Mouse (Mus musculus): ENCODE data around the gene Kcnip1. TPM values are rescaled to one million over a fixed set of nuclear protein-coding genes. Genes with fewer than 3 reads are reported as not detected.

Kcnip1 gene
- polyA plus RNA-seq, 2 experiments: 0.10 to 0.25 TPM

GRCm38 (mm10) chr11:33607784-33608183, 385.2 kb downstream of the Kcnip1 start:
- Histone ChIP-seq H3K27me3 (ENCODE audit: control insufficient read depth, insufficient read depth, low read length) (no peaks in the 10 kb centered on the region), H3K9ac (replicated peaks) (no peak overlapping the region), H3K4me2 (ENCODE audit: low read depth) (no peak overlapping the region), H3K9me3 (ENCODE audit: control insufficient read depth, low read length) (no peaks in the 10 kb centered on the region), H3K4me3 (ENCODE audit: insufficient read depth in 1 of 2, low read depth in 2 of 2, low read length in 2 of 2) (no peak overlapping the region), H3K4me1 (replicated peaks; ENCODE audit: control insufficient read depth in 2 of 2, insufficient read depth in 2 of 2, low read length in 1 of 2) (no peaks in the 10 kb centered on the region), H3K27ac (no peak overlapping the region), H3K36me3 (replicated peaks; ENCODE audit: control insufficient read depth, insufficient read depth, low read depth) (no peaks in the 10 kb centered on the region)
- ATAC-seq (ENCODE audit: insufficient read depth) (no peak), DNase-seq (ENCODE audit: low read depth in 3 of 3, low spot score in 3 of 3) (no peak)
- 34% methylated on average over 3 of the region's 3 CpGs for WGBS (ENCODE audit: insufficient replicate concordance)
- TF ChIP-seq CTCF (IDR thresholded peaks at IDR 0.05; ENCODE audit: low read depth): no peak
- no peak for TF ChIP-seq EP300 (IDR thresholded peaks at IDR 0.05; ENCODE audit: low read depth)

GRCm38 (mm10) chr11:33603174-33603573, 389.8 kb downstream of the Kcnip1 start:
- ATAC-seq (ENCODE audit: insufficient read depth): no peak
- 58% methylated on average over 2 of the region's 2 CpGs for WGBS (ENCODE audit: insufficient replicate concordance)

GRCm38 (mm10) chr11:33598986-33599385, 394.0 kb downstream of the Kcnip1 start, which contains the start of gene D130052B06Rik:
Gene D130052B06Rik, plus strand, starts transcription at chr11:33599302.
- H3K36me3 ChIP-seq (replicated peaks; ENCODE audit: control insufficient read depth, insufficient read depth, low read depth): no peaks in the 10 kb centered on the region
- no peak within 1 kb of the TSS for H3K9ac ChIP-seq (replicated peaks)
- H3K4me2 ChIP-seq (ENCODE audit: low read depth): no peak within 1 kb of the TSS
- no peak within 1 kb of the TSS for H3K27ac ChIP-seq
- H3K4me3 ChIP-seq (ENCODE audit: insufficient read depth in 1 of 2, low read depth in 2 of 2, low read length in 2 of 2): no peak within 1 kb of the TSS
- TF ChIP-seq EP300 (IDR thresholded peaks at IDR 0.05; ENCODE audit: low read depth) (no peak), CTCF (IDR thresholded peaks at IDR 0.05; ENCODE audit: low read depth) (no peak)
- ATAC-seq (ENCODE audit: insufficient read depth) (no peak), DNase-seq (ENCODE audit: low read depth in 3 of 3, low spot score in 3 of 3) (no peak)
- H3K4me1 ChIP-seq (replicated peaks; ENCODE audit: control insufficient read depth in 2 of 2, insufficient read depth in 2 of 2, low read length in 1 of 2): no peaks in the 10 kb centered on the region
- WGBS (ENCODE audit: insufficient replicate concordance): 57% methylated on average over 4 of the region's 4 CpGs
- no peaks in the 10 kb centered on the region for H3K9me3 ChIP-seq (ENCODE audit: control insufficient read depth, low read length)
- no peaks in the 10 kb centered on the region for H3K27me3 ChIP-seq (ENCODE audit: control insufficient read depth, insufficient read depth, low read length)

More at GRCm38 (mm10) chr11:33603174-33603573, 389.8 kb downstream of the Kcnip1 start:
- H3K27me3 ChIP-seq (ENCODE audit: control insufficient read depth, insufficient read depth, low read length): no peaks in the 10 kb centered on the region
- no peaks in the 10 kb centered on the region for H3K36me3 ChIP-seq (replicated peaks; ENCODE audit: control insufficient read depth, insufficient read depth, low read depth)
- H3K9me3 ChIP-seq (ENCODE audit: control insufficient read depth, low read length): no peaks in the 10 kb centered on the region
- no peaks in the 10 kb centered on the region for H3K4me1 ChIP-seq (replicated peaks; ENCODE audit: control insufficient read depth in 2 of 2, insufficient read depth in 2 of 2, low read length in 1 of 2)
- no peak overlapping the region for H3K4me2 ChIP-seq (ENCODE audit: low read depth)
- TF ChIP-seq CTCF (IDR thresholded peaks at IDR 0.05; ENCODE audit: low read depth) (no peak), EP300 (IDR thresholded peaks at IDR 0.05; ENCODE audit: low read depth) (no peak)
- H3K9ac ChIP-seq (replicated peaks): no peak overlapping the region
- no peak for DNase-seq (ENCODE audit: low read depth in 3 of 3, low spot score in 3 of 3)
- no peak overlapping the region for H3K27ac ChIP-seq
- no peak overlapping the region for H3K4me3 ChIP-seq (ENCODE audit: insufficient read depth in 1 of 2, low read depth in 2 of 2, low read length in 2 of 2)

GRCm38 (mm10) chr11:33596655-33597054, 396.3 kb downstream of the Kcnip1 start:
- DNase-seq (ENCODE audit: low read depth in 3 of 3, low spot score in 3 of 3): no peak
- H3K9ac ChIP-seq (replicated peaks): no peak overlapping the region
- no peak overlapping the region for H3K27ac ChIP-seq
- H3K4me2 ChIP-seq (ENCODE audit: low read depth): no peak overlapping the region
- no peaks in the 10 kb centered on the region for H3K4me1 ChIP-seq (replicated peaks; ENCODE audit: control insufficient read depth in 2 of 2, insufficient read depth in 2 of 2, low read length in 1 of 2)
- ATAC-seq (ENCODE audit: insufficient read depth): no peak
- no peaks in the 10 kb centered on the region for H3K36me3 ChIP-seq (replicated peaks; ENCODE audit: control insufficient read depth, insufficient read depth, low read depth)
- no peak overlapping the region for H3K4me3 ChIP-seq (ENCODE audit: insufficient read depth in 1 of 2, low read depth in 2 of 2, low read length in 2 of 2)
- TF ChIP-seq EP300 (IDR thresholded peaks at IDR 0.05; ENCODE audit: low read depth) (no peak), CTCF (IDR thresholded peaks at IDR 0.05; ENCODE audit: low read depth) (no peak)
- 63% methylated on average over 4 of the region's 4 CpGs for WGBS (ENCODE audit: insufficient replicate concordance)
- no peaks in the 10 kb centered on the region for H3K9me3 ChIP-seq (ENCODE audit: control insufficient read depth, low read length)
- no peaks in the 10 kb centered on the region for H3K27me3 ChIP-seq (ENCODE audit: control insufficient read depth, insufficient read depth, low read length)

- no peak overlapping the region for H3K27ac ChIP-seq
- no peaks in the 10 kb centered on the region for H3K27me3 ChIP-seq (ENCODE audit: control insufficient read depth, insufficient read depth, low read length)
- WGBS (ENCODE audit: insufficient replicate concordance): 53% methylated on average over 4 of the region's 4 CpGs
- H3K4me2 ChIP-seq (ENCODE audit: low read depth): no peak overlapping the region
- H3K9me3 ChIP-seq (ENCODE audit: control insufficient read depth, low read length): no peaks in the 10 kb centered on the region
- ATAC-seq (ENCODE audit: insufficient read depth) (no peak), DNase-seq (ENCODE audit: low read depth in 3 of 3, low spot score in 3 of 3) (no peak)
- H3K9ac ChIP-seq (replicated peaks): no peak overlapping the region
- H3K4me1 ChIP-seq (replicated peaks; ENCODE audit: control insufficient read depth in 2 of 2, insufficient read depth in 2 of 2, low read length in 1 of 2): no peaks in the 10 kb centered on the region
- no peak overlapping the region for H3K4me3 ChIP-seq (ENCODE audit: insufficient read depth in 1 of 2, low read depth in 2 of 2, low read length in 2 of 2)
- TF ChIP-seq CTCF (IDR thresholded peaks at IDR 0.05; ENCODE audit: low read depth): no peak
- no peak for TF ChIP-seq EP300 (IDR thresholded peaks at IDR 0.05; ENCODE audit: low read depth)
- H3K36me3 ChIP-seq (replicated peaks; ENCODE audit: control insufficient read depth, insufficient read depth, low read depth): no peaks in the 10 kb centered on the region
Measured at GRCm38 (mm10) chr11:33592826-33593225, 400.1 kb downstream of the Kcnip1 start.

All from liver, embryonic 14.5 days (tissue).